Mouse (Mus musculus): ENCODE data around the gene Cc2d2b. TPM values are rescaled to one million over a fixed set of nuclear protein-coding genes. Genes with fewer than 3 reads are reported as not detected.

Cc2d2b gene
- total and polyA plus RNA-seq, 3 experiments: not detected

DNA sequence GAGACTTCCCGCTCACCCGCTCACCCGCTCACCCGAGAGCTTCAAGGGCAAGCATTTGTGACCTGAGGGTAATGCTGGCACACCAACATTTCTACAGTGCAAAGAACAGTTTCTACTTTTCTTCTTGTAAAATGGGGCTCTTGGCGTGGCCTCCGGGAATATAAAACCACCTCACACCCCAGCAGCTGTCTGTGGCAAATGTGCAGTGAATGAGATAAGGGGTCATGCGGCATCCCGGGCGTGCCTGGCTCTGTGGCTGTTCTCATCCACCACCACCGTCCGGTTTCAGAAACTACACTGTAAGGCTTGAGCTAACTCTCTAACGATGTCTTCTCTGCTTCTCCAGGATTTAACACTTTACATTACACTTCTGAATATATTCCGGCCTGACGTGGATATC is 64.8 kb downstream of the Cc2d2b start:
- TF ChIP-seq CTCF (conservative IDR thresholded peaks at IDR 0.05 in 1 of 2, IDR thresholded peaks at IDR 0.05 in 1 of 2; ENCODE audit: low read depth in 2 of 2, low read length in 2 of 2) (no peak), KAT2A (IDR thresholded peaks at IDR 0.05; ENCODE audit: insufficient replicate concordance, low read length) (no peak), ZNF384 (IDR thresholded peaks at IDR 0.05; ENCODE audit: low read depth, low read length) (no peak), SIN3A (IDR thresholded peaks at IDR 0.05; ENCODE audit: low read length) (no peak), MAX (IDR thresholded peaks at IDR 0.05; ENCODE audit: low read length) (no peak), E2F4 (IDR thresholded peaks at IDR 0.05; ENCODE audit: insufficient replicate concordance, low read depth, low read length) (no peak), TCF12 (IDR thresholded peaks at IDR 0.05; ENCODE audit: low read depth, low read length) (no peak), HCFC1 (IDR thresholded peaks at IDR 0.05; ENCODE audit: low read depth, low read length) (no peak), RCOR1 (conservative IDR thresholded peaks at IDR 0.05; ENCODE audit: low read depth, low read length) (no peak), SMC3 (IDR thresholded peaks at IDR 0.05; ENCODE audit: low read depth, low read length) (no peak)
- dilution Hi-C loops (cut with MboI; ENCODE audit: extremely low pct_ligation_motif_present, extremely low pct_unique_long_range_greater_than_20kb, low sequenced_read_pairs) (no loop called here), in situ Hi-C loops (cut with MboI; ENCODE audit: low pct_ligation_motif_present, low pct_unique_long_range_greater_than_20kb, low sequenced_read_pairs) (no loop called here)
- H3K79me2 ChIP-seq (replicated peaks; ENCODE audit: control insufficient read depth, extremely low read depth, insufficient read depth, poor library complexity, severe bottlenecking): no peaks in the 10 kb centered on the region
- no peak overlapping the region for H3K4me2 ChIP-seq (ENCODE audit: insufficient read depth, low read depth, poor library complexity, severe bottlenecking)
- no peak overlapping the region for H3K9ac ChIP-seq (ENCODE audit: insufficient read depth, low read depth)
- no peaks in the 10 kb centered on the region for H3K9me3 ChIP-seq (replicated peaks; ENCODE audit: low read length)
- no peaks in the 10 kb centered on the region for H3K27me3 ChIP-seq (replicated peaks)
- H3K36me3 ChIP-seq (replicated peaks in 1 of 2; ENCODE audit: control insufficient read depth in 1 of 2, insufficient read depth in 1 of 2, low read length in 1 of 2): no peaks in the 10 kb centered on the region
- no peak overlapping the region for H3K27ac ChIP-seq (ENCODE audit: insufficient read depth, low read depth)
- no peak overlapping the region for H3K4me3 ChIP-seq (replicated peaks in 1 of 3; ENCODE audit: low read depth in 2 of 3, low read length in 2 of 3, poor library complexity in 1 of 3)
- peaks cover 0 to 21% of the 10 kb centered on the region in 2 experiments; a peak in 2 of 4 replicates for H3K4me1 ChIP-seq (ENCODE audit: control insufficient read depth in 1 of 2, insufficient read depth in 2 of 2)
- no peak for DNase-seq (ENCODE audit: extremely low read depth)

DNA sequence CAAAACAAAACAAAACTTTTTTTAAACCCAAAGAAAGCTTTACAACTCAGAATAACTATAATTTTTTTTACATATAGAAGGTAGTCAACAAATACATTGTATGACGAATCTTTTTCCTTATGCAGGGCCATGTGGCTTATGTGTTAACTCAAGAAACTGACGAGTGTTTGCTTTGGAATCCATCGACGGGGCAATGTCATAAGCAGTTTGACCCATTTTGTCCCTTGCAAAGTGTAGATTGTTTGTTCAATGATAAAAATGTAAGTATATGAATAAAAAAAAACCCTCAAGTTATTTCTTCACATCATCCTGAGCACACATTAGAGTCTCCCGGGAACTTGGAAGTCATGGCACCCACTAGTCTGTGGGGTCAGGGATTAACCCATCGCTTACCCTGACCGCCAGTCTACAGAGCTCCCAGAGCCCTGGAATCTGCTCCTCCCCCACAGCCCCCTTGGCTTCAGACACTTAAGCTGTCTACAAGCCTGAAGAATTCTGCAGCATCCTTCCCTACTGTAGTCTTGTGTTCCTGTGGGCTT is 67.2 kb downstream of the Cc2d2b start:
- peaks cover 0 to 21% of the 10 kb centered on the region in 2 experiments; a peak in 2 of 4 replicates for H3K4me1 ChIP-seq (ENCODE audit: control insufficient read depth in 1 of 2, insufficient read depth in 2 of 2)
- H3K27ac ChIP-seq (ENCODE audit: insufficient read depth, low read depth): no peak overlapping the region
- H3K9me3 ChIP-seq (replicated peaks; ENCODE audit: low read length): no peaks in the 10 kb centered on the region
- no peaks in the 10 kb centered on the region for H3K79me2 ChIP-seq (replicated peaks; ENCODE audit: control insufficient read depth, extremely low read depth, insufficient read depth, poor library complexity, severe bottlenecking)
- H3K4me2 ChIP-seq (ENCODE audit: insufficient read depth, low read depth, poor library complexity, severe bottlenecking): no peak overlapping the region
- H3K4me3 ChIP-seq (replicated peaks in 1 of 3; ENCODE audit: low read depth in 2 of 3, low read length in 2 of 3, poor library complexity in 1 of 3): no peak overlapping the region
- no peak for TF ChIP-seq ETS1 (conservative IDR thresholded peaks at IDR 0.05; ENCODE audit: low read depth, low read length)
- TF ChIP-seq ZNF384 (IDR thresholded peaks at IDR 0.05; ENCODE audit: low read depth, low read length): no peak
- TF ChIP-seq JUN (IDR thresholded peaks at IDR 0.05; ENCODE audit: insufficient read depth, low read depth, low read length): no peak
- no peak for TF ChIP-seq MAZ (IDR thresholded peaks at IDR 0.05; ENCODE audit: low read depth, low read length)
- no peak for TF ChIP-seq EP300 (IDR thresholded peaks at IDR 0.05; ENCODE audit: low read length)
- no peak for TF ChIP-seq TBP (conservative IDR thresholded peaks at IDR 0.05; ENCODE audit: low read depth, low read length)
- no peak for TF ChIP-seq MYC (IDR thresholded peaks at IDR 0.05; ENCODE audit: low read depth, low read length)
- TF ChIP-seq ZKSCAN1 (IDR thresholded peaks at IDR 0.05; ENCODE audit: borderline replicate concordance, low read depth, low read length): no peak
- no peak for TF ChIP-seq USF1 (IDR thresholded peaks at IDR 0.05; ENCODE audit: low read depth, low read length)
- no peak for TF ChIP-seq TCF12 (IDR thresholded peaks at IDR 0.05; ENCODE audit: low read depth, low read length)
- no peak for TF ChIP-seq IRF4 (IDR thresholded peaks at IDR 0.05; ENCODE audit: low read depth, low read length)
- no peak for TF ChIP-seq CHD1 (IDR thresholded peaks at IDR 0.05; ENCODE audit: low read depth, low read length)
- TF ChIP-seq MAX (IDR thresholded peaks at IDR 0.05; ENCODE audit: low read length): no peak
- no peak for TF ChIP-seq CHD2 (IDR thresholded peaks at IDR 0.05; ENCODE audit: low read length)
- TF ChIP-seq NELFE (IDR thresholded peaks at IDR 0.05; ENCODE audit: low read depth, low read length): no peak
- TF ChIP-seq BHLHE40 (IDR thresholded peaks at IDR 0.05; ENCODE audit: low read depth, low read length): no peak
- no peak for TF ChIP-seq UBTF (IDR thresholded peaks at IDR 0.05; ENCODE audit: low read depth, low read length)
- TF ChIP-seq GABPA (IDR thresholded peaks at IDR 0.05; ENCODE audit: insufficient replicate concordance, low read depth, low read length): no peak
- no peaks in the 10 kb centered on the region for H3K36me3 ChIP-seq (replicated peaks in 1 of 2; ENCODE audit: control insufficient read depth in 1 of 2, insufficient read depth in 1 of 2, low read length in 1 of 2)
- H3K27me3 ChIP-seq (replicated peaks): no peaks in the 10 kb centered on the region
- dilution Hi-C loops (cut with MboI; ENCODE audit: extremely low pct_ligation_motif_present, extremely low pct_unique_long_range_greater_than_20kb, low sequenced_read_pairs) (no loop called here), in situ Hi-C loops (cut with MboI; ENCODE audit: low pct_ligation_motif_present, low pct_unique_long_range_greater_than_20kb, low sequenced_read_pairs) (no loop called here)
- DNase-seq (ENCODE audit: extremely low read depth): no peak
- H3K9ac ChIP-seq (ENCODE audit: insufficient read depth, low read depth): no peak overlapping the region
